Mouse (Mus musculus): ENCODE measurements around the gene Atp2a1. TPM values are rescaled to one million over a fixed set of nuclear protein-coding genes. Genes with fewer than 3 reads are reported as not detected.

The Atp2a1 gene
- total RNA-seq (2023), result 1 to 10 TPM; 1.9 to 3.2 TPM

GRCm38 (mm10) chr7:126463004-126463403 is at the start of gene Atp2a1:
Gene Atp2a1 (minus strand): TSS chr7:126463108.

GRCm38 (mm10) chr7:126503273-126503878 is 40.5 kb upstream of the Atp2a1 start, which contains the start of gene Atxn2l:
Gene Atxn2l (minus strand): TSS chr7:126503437.

GRCm38 (mm10) chr7:126487052-126487483 is 24.2 kb upstream of the Atp2a1 start, which contains the start of gene Tufm:
Gene Tufm (plus strand): TSS chr7:126487361.

GRCm38 (mm10) chr7:126474993-126475581 is 12.2 kb upstream of the Atp2a1 start, which contains the start of gene Sh2b1:
Gene Sh2b1 (minus strand): TSS chr7:126475424.

GRCm38 (mm10) chr7:126428631-126429502 is 34.0 kb downstream of the Atp2a1 start, which contains the start of gene Rabep2:
Gene Rabep2 (plus strand): TSS chr7:126428759.

GRCm38 (mm10) chr7:126414725-126415124 is 48.2 kb downstream of the Atp2a1 start, which contains the start of gene Cd19:
Gene Cd19 (minus strand): TSS chr7:126414889.

GRCm38 (mm10) chr7:126396298-126397119 is 66.4 kb downstream of the Atp2a1 start, which contains the start of gene Nfatc2ip:
Gene Nfatc2ip (minus strand): TSS chr7:126396737.

Other genes starting within 250 kb of the Atp2a1 start
- gene Sbk1, start 190.5 kb downstream of the Atp2a1 start, total RNA-seq (2023), result 10 to 100 TPM; 20.0 to 23.4 TPM
- gene Lat, start 93.5 kb downstream of the Atp2a1 start, total RNA-seq (2023), result 1 to 10 TPM; 2.2 to 3.6 TPM
- gene Spns1, start 85.7 kb downstream of the Atp2a1 start, total RNA-seq (2023), result 10 to 100 TPM; 49.8 to 66.4 TPM
- 10 to 100 TPM; 10.2 to 11.0 TPM for gene Nfatc2ip, start 66.4 kb downstream of the Atp2a1 start, total RNA-seq (2023)
- 1 to 10 TPM in 1 of 2 experiments, under 1 TPM in 1; 0.97 to 4.1 TPM for gene Cd19, start 48.2 kb downstream of the Atp2a1 start, total RNA-seq (2023)
- gene Rabep2, start 34.3 kb downstream of the Atp2a1 start, total RNA-seq (2023), result 10 to 100 TPM; 24.3 to 33.5 TPM
- 10 to 100 TPM; 36.6 to 38.8 TPM for gene Sh2b1, start 12.3 kb upstream of the Atp2a1 start, total RNA-seq (2023)
- 10 to 100 TPM; 34.1 to 35.5 TPM for gene Tufm, start 24.3 kb upstream of the Atp2a1 start, total RNA-seq (2023)
- 100 to 1,000 TPM; 169 to 183 TPM for gene Atxn2l, start 40.3 kb upstream of the Atp2a1 start, total RNA-seq (2023)
- 100 to 1,000 TPM; 123 to 127 TPM for gene Eif3c, start 103.3 kb upstream of the Atp2a1 start, total RNA-seq (2023)
- 100 to 1,000 TPM; 108 to 125 TPM for gene Apobr, start 121.8 kb upstream of the Atp2a1 start, total RNA-seq (2023)
- gene Cln3, start 122.7 kb upstream of the Atp2a1 start, total RNA-seq (2023), result 100 to 1,000 TPM; 241 to 250 TPM
- 10 to 100 TPM; 10.8 to 13.3 TPM for gene Il27, start 131.8 kb upstream of the Atp2a1 start, total RNA-seq (2023)
- 10 to 100 TPM; 83.7 to 95.7 TPM for gene Nupr1, start 167.8 kb upstream of the Atp2a1 start, total RNA-seq (2023)
- 10 to 100 TPM; 31.8 to 41.5 TPM for gene Sgf29, start 186.2 kb upstream of the Atp2a1 start, total RNA-seq (2023)
- gene Sult1a1, start 213.3 kb upstream of the Atp2a1 start, total RNA-seq (2023), result 1 to 10 TPM; 5.7 to 6.0 TPM
- 100 to 1,000 TPM; 104 to 129 TPM for gene Bola2, start 232.3 kb upstream of the Atp2a1 start, total RNA-seq (2023)
- gene Slx1b, start 232.7 kb upstream of the Atp2a1 start, total RNA-seq (2023), result 10 to 100 TPM; 12.0 to 12.3 TPM
- gene Coro1a, start 244.7 kb upstream of the Atp2a1 start, total RNA-seq (2023), result 1,000 to 10,000 TPM; 1,489 to 1,521 TPM

Data from monocyte, adult 59 days (primary cell).